Mouse (Mus musculus) olfactory bulb, adult 2 months (tissue): ENCODE results near the gene Gm5105. TPM values are rescaled to one million over a fixed set of nuclear protein-coding genes. Genes with fewer than 3 reads are reported as not detected.

Source experiments
- H3K27ac ChIP-seq: fragments of 200-500 bp; 2 replicates; pipeline ENCODE4 v1.5.1; 2012; ENCODE audit warnings: low read depth, low read length; ENCODE audit not compliant: insufficient read depth
- H3K4me1 ChIP-seq: fragments of 200-500 bp; 2 replicates; pipeline ENCODE4 v1.6.1; 2012; ENCODE audit warnings: low read length; ENCODE audit not compliant: control insufficient read depth, insufficient read depth
- H3K4me3 ChIP-seq: fragments of 200-500 bp; 2 replicates; pipeline ENCODE4 v1.5.1; 2012; ENCODE audit warnings: mild to moderate bottlenecking, low read depth, low read length, moderate library complexity; ENCODE audit not compliant: insufficient read depth
- CTCF ChIP-seq: fragments of 200-500 bp; IDR thresholded peaks from 2 replicates; pipeline ENCODE4 v1.5.1; 2012; ENCODE audit warnings: low read depth, mild to moderate bottlenecking, low read length, moderate library complexity; ENCODE audit not compliant: insufficient read depth
- POLR2A ChIP-seq: fragments of 200-500 bp; IDR thresholded peaks from 2 replicates; pipeline ENCODE4 v1.6.1; 2012; ENCODE audit warnings: mild to moderate bottlenecking, low read depth, low read length, moderate library complexity; ENCODE audit not compliant: insufficient read depth
- WGBS: fragments of 180-500 bp; shearing (Covaris S2); methylation state at CpG from one replicate; pipeline ENCODE4 v1.1.7; 2018; 5-methylcytosine and 5-hydroxymethylcytosine counted together
- polyA plus RNA-seq: library from polyadenylated mRNA; stranded (reverse); fragments of >200 nt; gene quantifications from 2 replicates; pipeline ENCODE4 v1.2.4, GENCODE M21; 2012; ENCODE audit warnings: low replicate concordance; ENCODE audit not compliant: missing spikeins, insufficient read depth, insufficient read length

The Gm5105 gene
- polyA plus RNA-seq, 1 experiment, result not detected

GRCm38 (mm10) chr3:138074214-138074613 lies 7.0 kb upstream of the Gm5105 start:
- Histone ChIP-seq H3K27ac (no peak overlapping the region), H3K4me1 (peaks cover 18% of the 10 kb centered on the region), H3K4me3 (no peak overlapping the region)
- TF ChIP-seq POLR2A (no peak), CTCF (no peak)
- 96% methylated on average over 1 of the region's 1 CpGs for WGBS

GRCm38 (mm10) chr3:138071476-138072073 lies 4.4 kb upstream of the Gm5105 start:
- H3K27ac ChIP-seq, result no peak overlapping the region
- H3K4me3 ChIP-seq, result peak overlapping the region; percentile 5; the same call in 1 of the 2 replicates
- peaks cover 44% of the 10 kb centered on the region for H3K4me1 ChIP-seq
- TF ChIP-seq POLR2A, result no peak
- 71% methylated on average over 10 of the region's 10 CpGs for WGBS

DNA sequence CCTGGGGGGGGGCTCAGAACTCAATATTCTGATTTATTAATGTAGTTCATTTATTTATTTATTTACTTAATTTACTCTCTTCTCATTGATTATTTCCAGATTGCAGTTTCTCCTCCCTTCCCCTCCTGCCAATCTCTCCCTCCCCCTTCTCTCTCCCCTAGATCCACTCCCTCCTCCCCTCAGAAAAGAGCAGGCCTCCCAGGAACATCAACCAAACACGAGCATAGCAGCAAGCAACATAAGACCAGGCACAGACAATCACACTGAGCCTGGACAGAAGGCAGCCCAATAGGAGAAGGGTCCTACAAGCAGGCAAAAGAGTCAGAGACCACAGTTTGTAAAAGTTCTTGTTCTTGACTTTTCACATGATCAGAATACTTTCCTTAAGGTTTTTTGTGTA lies 3.8 kb upstream of the Gm5105 start:
- TF ChIP-seq POLR2A (no peak), CTCF (no peak)
- Histone ChIP-seq H3K27ac (no peak overlapping the region), H3K4me3 (no peak overlapping the region), H3K4me1 (peaks cover 50% of the 10 kb centered on the region)
- WGBS, result 36% methylated on average over 1 of the region's 1 CpGs

GRCm38 (mm10) chr3:138069756-138070511 lies 2.7 kb upstream of the Gm5105 start:
- Histone ChIP-seq H3K27ac (no peak overlapping the region; the same call in 1 of the 2 replicates), H3K4me1 (peaks cover 57% of the 10 kb centered on the region), H3K4me3 (no peak overlapping the region)
- WGBS, result 82% methylated on average over 18 of the region's 18 CpGs
- no peak for TF ChIP-seq CTCF
- TF ChIP-seq POLR2A, result no peak

DNA sequence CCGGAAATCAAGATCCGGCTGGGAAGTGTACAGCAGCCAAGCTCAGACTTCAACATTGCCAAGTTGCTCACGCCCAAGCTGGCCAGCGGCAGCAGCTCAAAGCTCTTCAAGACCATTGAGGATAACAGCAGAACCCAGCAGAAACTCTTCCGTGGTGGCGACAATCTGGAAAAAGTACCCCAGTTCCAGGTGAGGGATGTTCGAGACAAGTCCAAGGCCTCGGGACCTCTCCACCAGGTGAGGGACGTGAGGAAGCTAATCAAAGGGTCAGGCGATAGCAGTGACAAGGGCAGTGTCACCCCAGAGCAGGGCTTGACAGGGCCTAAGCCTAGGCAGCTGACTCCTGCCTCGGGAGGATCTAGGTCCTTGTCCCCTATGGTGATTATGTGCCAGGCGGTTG lies 915 bp upstream of the Gm5105 start:
- H3K4me3 ChIP-seq, result no peak overlapping the region
- no peak overlapping the region for H3K27ac ChIP-seq
- 91% methylated on average over 12 of the region's 12 CpGs for WGBS
- TF ChIP-seq POLR2A, result no peak
- no peak for TF ChIP-seq CTCF
- peaks cover 63% of the 10 kb centered on the region for H3K4me1 ChIP-seq

DNA sequence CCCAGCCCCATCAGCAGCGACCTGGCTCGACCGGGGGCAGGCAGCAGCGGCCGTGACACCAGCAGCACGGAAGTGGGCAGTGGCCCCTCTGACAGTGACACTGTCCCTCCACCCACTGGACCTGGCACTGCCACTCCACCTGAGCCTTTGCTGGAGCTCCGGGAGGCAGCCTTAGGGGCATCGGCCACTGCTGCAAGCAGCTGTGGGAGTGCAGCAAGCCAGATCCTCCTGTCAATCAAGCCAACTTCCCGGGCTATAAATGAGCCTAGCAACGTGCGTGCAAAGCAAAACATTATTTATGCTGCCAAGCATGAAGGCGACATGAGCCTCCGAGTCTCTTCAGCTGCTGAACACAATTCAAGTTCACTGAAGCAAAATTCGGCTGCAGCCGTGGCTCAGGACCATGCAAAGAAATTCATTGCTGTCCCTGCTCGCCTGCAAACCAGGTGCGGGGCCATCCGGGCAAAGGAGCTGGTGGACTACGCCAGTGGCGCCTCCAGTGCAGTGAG lies 786 bp downstream of the Gm5105 start:
- H3K4me1 ChIP-seq, result peaks cover 63% of the 10 kb centered on the region
- 31% methylated on average over 20 of the region's 20 CpGs for WGBS
- H3K4me3 ChIP-seq, result peak overlapping the region; percentile 20
- no peak for TF ChIP-seq POLR2A
- no peak for TF ChIP-seq CTCF
- peak overlapping the region; percentile 87 for H3K27ac ChIP-seq

GRCm38 (mm10) chr3:138065930-138066329 lies 1.3 kb downstream of the Gm5105 start:
- 66% methylated on average over 16 of the region's 16 CpGs for WGBS
- peak overlapping the region; percentile 87 for H3K27ac ChIP-seq
- TF ChIP-seq CTCF (no peak), POLR2A (no peak)
- H3K4me1 ChIP-seq, result peaks cover 63% of the 10 kb centered on the region
- no peak overlapping the region for H3K4me3 ChIP-seq

DNA sequence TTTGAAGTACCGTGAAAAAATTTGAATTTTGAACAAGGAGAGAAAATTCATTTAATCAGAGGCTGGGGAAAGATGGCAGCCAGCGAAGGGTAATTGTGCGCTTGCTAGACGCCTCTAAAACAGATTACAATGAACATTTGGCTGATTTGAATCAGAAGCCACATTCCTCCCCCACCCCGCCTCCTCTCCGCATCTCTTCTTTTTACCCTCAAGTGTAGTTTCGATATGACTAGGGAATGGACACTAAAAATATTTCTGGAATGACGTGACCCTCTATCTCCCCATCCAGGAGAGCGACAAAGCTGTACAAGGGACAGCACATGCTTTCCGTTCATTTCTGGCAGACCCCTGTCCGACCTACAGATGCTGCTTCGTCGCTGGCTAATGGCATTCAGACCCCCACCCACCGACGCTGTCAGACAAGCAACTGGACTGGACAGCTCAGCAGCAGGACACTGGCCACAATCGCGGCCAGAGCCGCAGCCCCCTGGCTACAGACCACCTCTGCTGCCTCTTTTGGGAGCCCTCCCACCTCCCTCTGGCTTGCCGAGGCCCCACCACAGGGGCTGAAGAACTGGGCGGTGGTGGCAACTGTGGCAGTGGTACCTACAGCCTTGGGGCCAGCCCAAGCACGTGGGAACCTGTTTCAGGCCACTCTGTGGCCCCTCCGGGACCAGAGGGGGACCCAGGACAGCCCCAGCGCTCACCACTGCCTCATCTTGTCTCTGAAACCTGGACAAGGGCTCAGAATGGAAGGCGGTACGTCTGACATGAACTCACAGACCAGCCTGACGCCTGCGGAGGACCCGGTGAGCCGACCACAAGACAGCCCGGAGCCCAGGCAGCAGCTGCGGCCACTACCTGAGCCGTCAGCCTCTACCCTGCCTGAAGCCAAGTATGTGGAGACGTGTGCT lies 2.2 kb downstream of the Gm5105 start, which contains the start of gene 1110002E22Rik:
1110002E22Rik (plus strand) TSS at position 321 of the 914 bp plus-strand sequence.
- peak within 1 kb of the TSS; percentile 91 for H3K27ac ChIP-seq
- 74% methylated on average over 33 of the region's 33 CpGs for WGBS
- peaks cover 58% of the 10 kb centered on the region for H3K4me1 ChIP-seq
- TF ChIP-seq POLR2A (no peak), CTCF (no peak)
- no peak within 1 kb of the TSS for H3K4me3 ChIP-seq
